Mouse (Mus musculus) G1E (cell line): ENCODE data around the gene Kdm4a.

Experiments
- CTCF ChIP-seq: IDR thresholded peaks from 2 replicates; pipeline ENCODE4 v1.5.1; 2012; ENCODE audit warnings: low read depth, low read length, inconsistent platforms, mixed read lengths
- GATA2 ChIP-seq: IDR thresholded peaks from 2 replicates; pipeline ENCODE4 v1.6.1; 2012; ENCODE audit warnings: low read depth, low read length, inconsistent platforms, borderline replicate concordance
- TAL1 ChIP-seq: conservative IDR thresholded peaks from 2 replicates; pipeline ENCODE4 v1.6.1; 2012; ENCODE audit warnings: low read depth, low read length, inconsistent platforms, mixed read lengths

DNA sequence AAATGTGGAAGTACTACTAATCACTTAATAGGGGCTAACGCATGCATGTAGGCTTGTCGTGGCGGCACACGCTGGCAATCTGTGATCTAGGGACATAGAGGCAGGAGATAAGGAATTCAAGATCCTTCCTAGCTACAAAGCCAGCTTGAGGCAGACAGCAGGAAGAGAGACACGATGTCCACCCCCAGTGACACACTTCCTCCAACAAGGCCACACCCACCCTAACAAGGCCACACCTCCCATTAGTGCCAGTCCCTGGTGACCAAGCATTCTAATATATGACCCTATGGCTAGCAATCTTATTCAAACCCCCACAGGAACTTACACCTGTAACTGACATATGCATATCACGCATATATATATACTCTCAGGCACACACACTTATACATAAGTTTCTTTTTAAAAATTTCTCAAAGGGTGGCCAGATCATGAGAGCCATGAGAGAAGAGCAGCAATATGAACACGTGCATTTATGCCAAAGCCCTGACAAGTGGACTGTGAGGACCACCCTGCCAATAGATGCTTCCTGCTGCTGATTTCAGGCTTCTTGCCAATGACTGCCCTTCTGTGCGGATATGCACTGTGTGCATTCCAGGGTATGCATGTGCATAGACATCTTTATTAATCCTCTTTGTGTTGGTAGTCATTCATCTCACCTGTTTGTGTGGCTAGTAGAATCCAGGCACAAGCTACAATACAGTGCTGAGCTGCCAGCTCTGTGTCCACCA is 80.0 kb downstream of the Kdm4a start:
- TF ChIP-seq TAL1: no peak
- TF ChIP-seq CTCF: no peak
- TF ChIP-seq GATA2: no peak
